Mouse (Mus musculus) small intestine, adult 2 months (tissue): ENCODE results near the gene Mbtps1.

Experiments used
- CTCF ChIP-seq: fragments of 200-500 bp; IDR thresholded peaks from 2 replicates; pipeline ENCODE4 v1.5.1; 2012; ENCODE audit warnings: low read depth, mild to moderate bottlenecking, control low read depth, inconsistent platforms, low read length, moderate library complexity, mixed read lengths; ENCODE audit not compliant: insufficient replicate concordance, insufficient read length; ENCODE audit errors: extremely low read depth
- POLR2A ChIP-seq: fragments of 200-500 bp; IDR thresholded peaks from 2 replicates; pipeline ENCODE4 v1.6.1; 2012; ENCODE audit warnings: low read depth, mild to moderate bottlenecking, control low read depth, inconsistent platforms, low read length, moderate library complexity

DNA sequence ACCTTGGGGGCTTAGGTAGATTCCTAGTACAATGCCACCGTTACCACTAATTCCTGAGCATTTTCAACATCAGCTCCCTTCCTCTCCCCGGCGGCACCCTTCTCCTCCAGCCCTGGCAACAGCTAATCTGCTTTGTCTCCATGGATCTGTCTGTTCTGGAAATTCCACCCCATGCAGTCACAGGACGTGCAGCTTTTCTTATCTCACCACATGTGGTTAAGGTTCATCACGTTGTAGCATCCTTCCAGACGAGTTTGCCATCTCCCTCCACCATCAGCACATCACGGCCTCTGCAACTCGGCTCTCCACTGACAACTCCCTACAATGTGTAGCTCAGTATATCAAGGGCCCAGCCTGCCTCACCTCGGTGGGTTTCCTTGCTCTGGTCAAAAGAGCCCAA, 53.0 kb downstream of the Mbtps1 start:
- TF ChIP-seq CTCF: no peak
- TF ChIP-seq POLR2A: no peak
